Mouse (Mus musculus): ENCODE measurements at regions not wholly inside any gene's neighbourhood (a gene's known extent, or its start where the extent isn't known, plus 50 kb on each side); places are given as distances from the start of the nearest gene placed in this dataset.

DNA sequence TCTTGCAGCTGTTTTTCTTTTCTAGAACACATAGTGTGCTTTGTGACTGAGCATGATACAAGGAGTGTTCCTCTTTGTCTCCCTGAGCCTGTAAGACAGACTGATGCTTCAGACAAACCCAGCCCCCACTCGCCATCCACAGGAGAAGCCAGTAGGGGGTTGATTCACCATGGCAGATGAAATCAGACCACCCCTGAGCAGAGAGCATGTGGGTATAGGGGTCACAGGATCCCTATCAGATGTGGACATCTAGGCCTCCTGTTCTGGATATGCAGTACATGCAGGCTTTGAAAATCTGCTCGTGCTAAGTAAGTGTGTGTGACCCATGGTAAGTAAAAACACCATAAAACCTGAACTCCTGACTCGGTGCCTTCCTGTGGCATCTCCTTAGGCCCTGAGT lies 153.0 kb downstream of the Chic2 start:
- Histone ChIP-seq H3K27me3 (ENCODE audit: control insufficient read depth, insufficient read depth, low read length) (no peaks in the 10 kb centered on the region), H3K36me3 (ENCODE audit: control insufficient read depth, insufficient read depth, low read length) (no peaks in the 10 kb centered on the region), H3K27ac (ENCODE audit: insufficient read depth, low read depth, low read length) (no peak overlapping the region), H3K4me1 (ENCODE audit: control insufficient read depth, insufficient read depth, insufficient read length, low read length) (no peaks in the 10 kb centered on the region), H3K4me3 (ENCODE audit: low read depth, low read length) (no peak overlapping the region)
- TF ChIP-seq CTCF (IDR thresholded peaks at IDR 0.05; ENCODE audit: extremely low read depth, insufficient read length, insufficient replicate concordance, low read depth, low read length) (no peak), POLR2A (IDR thresholded peaks at IDR 0.05; ENCODE audit: low read depth, low read length) (no peak)
- WGBS = 63% methylated on average over 3 of the region's 3 CpGs

DNA sequence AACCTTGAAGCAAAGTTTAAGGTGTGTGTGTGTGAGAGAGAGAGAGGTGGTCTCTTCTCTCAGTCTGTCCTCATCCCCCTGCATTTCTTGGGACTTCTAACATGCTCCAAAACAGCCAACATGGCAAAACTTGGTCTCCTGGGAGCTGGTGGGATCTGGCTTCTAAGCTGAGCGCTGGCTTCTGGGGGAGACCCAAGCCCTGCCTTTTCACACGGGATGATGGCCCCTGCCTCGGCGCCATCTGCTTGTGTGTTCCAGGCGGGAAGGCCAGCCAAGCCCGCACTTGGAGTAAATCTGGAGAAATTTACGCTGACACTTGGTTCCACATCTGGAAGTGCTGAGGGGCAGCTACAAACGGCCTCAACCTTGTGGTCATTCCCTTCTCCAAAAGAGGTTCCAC lies 155.6 kb downstream of the Chic2 start:
- no peaks in the 10 kb centered on the region for H3K4me1 ChIP-seq (ENCODE audit: control insufficient read depth, insufficient read depth, insufficient read length, low read length)
- TF ChIP-seq POLR2A (IDR thresholded peaks at IDR 0.05; ENCODE audit: low read depth, low read length) (no peak), CTCF (IDR thresholded peaks at IDR 0.05; ENCODE audit: extremely low read depth, insufficient read length, insufficient replicate concordance, low read depth, low read length) (no peak)
- 73% methylated on average over 8 of the region's 8 CpGs for WGBS
- H3K36me3 ChIP-seq (ENCODE audit: control insufficient read depth, insufficient read depth, low read length) = no peaks in the 10 kb centered on the region
- H3K27ac ChIP-seq (ENCODE audit: insufficient read depth, low read depth, low read length) = no peak overlapping the region
- no peak overlapping the region for H3K4me3 ChIP-seq (ENCODE audit: low read depth, low read length)
- H3K27me3 ChIP-seq (ENCODE audit: control insufficient read depth, insufficient read depth, low read length) = no peaks in the 10 kb centered on the region

DNA sequence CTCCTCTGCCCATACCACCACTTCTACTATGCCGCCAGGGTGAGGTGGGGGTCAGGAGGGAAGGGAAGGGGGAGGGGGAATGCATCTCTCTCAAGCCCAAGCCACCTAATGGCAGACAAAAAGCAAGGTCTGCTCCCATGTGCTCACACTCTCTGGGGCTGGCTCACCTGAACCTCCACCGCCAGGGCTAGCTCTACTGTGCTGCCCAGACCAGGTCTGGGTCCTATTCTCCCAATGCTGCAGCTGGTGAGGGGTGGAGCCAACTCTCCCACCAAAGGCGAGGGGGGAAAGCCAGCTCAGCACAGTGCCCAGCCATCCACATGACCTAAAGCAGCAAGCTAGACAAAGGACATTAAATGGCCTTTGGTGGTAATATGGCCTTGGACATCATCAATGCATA lies 158.6 kb downstream of the Chic2 start:
- H3K27ac ChIP-seq (ENCODE audit: insufficient read depth, low read depth, low read length) = no peak overlapping the region
- no peak for TF ChIP-seq CTCF (IDR thresholded peaks at IDR 0.05; ENCODE audit: extremely low read depth, insufficient read length, insufficient replicate concordance, low read depth, low read length)
- TF ChIP-seq POLR2A (IDR thresholded peaks at IDR 0.05; ENCODE audit: low read depth, low read length) = no peak
- WGBS = 87% methylated on average over 3 of the region's 3 CpGs
- no peak overlapping the region for H3K4me3 ChIP-seq (ENCODE audit: low read depth, low read length)
- no peaks in the 10 kb centered on the region for H3K27me3 ChIP-seq (ENCODE audit: control insufficient read depth, insufficient read depth, low read length)
- H3K36me3 ChIP-seq (ENCODE audit: control insufficient read depth, insufficient read depth, low read length) = no peaks in the 10 kb centered on the region
- H3K4me1 ChIP-seq (ENCODE audit: control insufficient read depth, insufficient read depth, insufficient read length, low read length) = no peaks in the 10 kb centered on the region

DNA sequence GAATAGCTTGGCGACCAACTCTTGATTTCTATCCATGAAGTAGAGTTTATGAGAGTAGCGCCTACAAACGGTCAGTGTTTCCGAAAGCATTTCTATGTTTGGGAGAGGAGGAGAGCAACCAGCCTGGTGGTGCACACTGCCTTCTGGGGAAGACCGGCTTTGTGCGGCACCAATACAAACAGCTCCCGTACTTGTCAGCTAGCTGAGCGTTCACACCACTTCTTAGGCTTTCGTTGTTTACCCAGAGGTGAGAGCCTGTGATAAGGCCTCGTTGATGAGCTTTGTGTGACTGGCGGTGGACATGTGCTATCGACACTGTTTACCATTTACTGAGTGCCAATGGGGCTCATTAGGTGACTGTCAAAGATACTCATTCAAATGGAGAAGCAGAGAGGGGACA lies 162.0 kb downstream of the Chic2 start:
- TF ChIP-seq CTCF (IDR thresholded peaks at IDR 0.05; ENCODE audit: extremely low read depth, insufficient read length, insufficient replicate concordance, low read depth, low read length) (no peak), POLR2A (IDR thresholded peaks at IDR 0.05; ENCODE audit: low read depth, low read length) (no peak)
- H3K36me3 ChIP-seq (ENCODE audit: control insufficient read depth, insufficient read depth, low read length) = no peaks in the 10 kb centered on the region
- no peak overlapping the region for H3K4me3 ChIP-seq (ENCODE audit: low read depth, low read length)
- H3K27me3 ChIP-seq (ENCODE audit: control insufficient read depth, insufficient read depth, low read length) = no peaks in the 10 kb centered on the region
- no peaks in the 10 kb centered on the region for H3K4me1 ChIP-seq (ENCODE audit: control insufficient read depth, insufficient read depth, insufficient read length, low read length)
- no peak overlapping the region for H3K27ac ChIP-seq (ENCODE audit: insufficient read depth, low read depth, low read length)
- WGBS = 50% methylated on average over 12 of the region's 12 CpGs

DNA sequence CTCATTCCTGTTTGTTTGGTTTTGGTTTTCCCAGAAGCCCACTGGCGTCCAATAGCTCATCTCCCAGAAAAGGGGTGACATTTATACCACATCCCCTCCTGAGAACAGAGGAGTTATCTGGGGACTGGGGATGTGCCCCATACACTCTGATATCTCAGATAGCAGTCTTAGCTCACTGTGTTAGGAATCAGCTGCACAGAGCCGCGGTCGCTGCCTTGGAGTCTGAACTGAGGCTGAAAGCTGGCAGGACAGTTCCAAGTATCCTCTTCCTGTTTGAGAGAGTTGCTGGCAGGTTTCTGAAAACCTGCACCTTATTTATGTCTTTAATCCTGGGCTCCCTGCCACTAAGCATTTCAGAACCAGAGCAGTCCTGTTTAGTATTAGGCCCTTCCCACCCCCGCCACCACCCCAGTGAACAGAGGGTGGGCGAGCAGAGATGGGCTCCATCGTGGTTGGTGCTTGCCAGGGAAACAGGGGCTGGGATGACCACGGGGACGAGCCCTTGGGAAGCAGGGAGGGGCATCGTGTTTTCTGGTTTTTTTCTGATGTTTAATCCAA lies 163.8 kb downstream of the Chic2 start:
- no peaks in the 10 kb centered on the region for H3K4me1 ChIP-seq (ENCODE audit: control insufficient read depth, insufficient read depth, insufficient read length, low read length)
- no peak overlapping the region for H3K4me3 ChIP-seq (ENCODE audit: low read depth, low read length)
- no peak overlapping the region for H3K27ac ChIP-seq (ENCODE audit: insufficient read depth, low read depth, low read length)
- no peaks in the 10 kb centered on the region for H3K36me3 ChIP-seq (ENCODE audit: control insufficient read depth, insufficient read depth, low read length)
- H3K27me3 ChIP-seq (ENCODE audit: control insufficient read depth, insufficient read depth, low read length) = no peaks in the 10 kb centered on the region
- TF ChIP-seq POLR2A (IDR thresholded peaks at IDR 0.05; ENCODE audit: low read depth, low read length) = no peak
- no peak for TF ChIP-seq CTCF (IDR thresholded peaks at IDR 0.05; ENCODE audit: extremely low read depth, insufficient read length, insufficient replicate concordance, low read depth, low read length)
- WGBS = 63% methylated on average over 10 of the region's 10 CpGs

- WGBS = 88% methylated on average over 6 of the region's 6 CpGs
- no peak overlapping the region for H3K27ac ChIP-seq (ENCODE audit: insufficient read depth, low read depth, low read length)
- no peaks in the 10 kb centered on the region for H3K4me1 ChIP-seq (ENCODE audit: control insufficient read depth, insufficient read depth, insufficient read length, low read length)
- H3K27me3 ChIP-seq (ENCODE audit: control insufficient read depth, insufficient read depth, low read length) = no peaks in the 10 kb centered on the region
- no peaks in the 10 kb centered on the region for H3K36me3 ChIP-seq (ENCODE audit: control insufficient read depth, insufficient read depth, low read length)
- H3K4me3 ChIP-seq (ENCODE audit: low read depth, low read length) = no peak overlapping the region
- no peak for TF ChIP-seq POLR2A (IDR thresholded peaks at IDR 0.05; ENCODE audit: low read depth, low read length)
- TF ChIP-seq CTCF (IDR thresholded peaks at IDR 0.05; ENCODE audit: extremely low read depth, insufficient read length, insufficient replicate concordance, low read depth, low read length) = no peak
Measured at GRCm38 (mm10) chr5:74880048-74880437, 164.5 kb downstream of the Chic2 start.

DNA sequence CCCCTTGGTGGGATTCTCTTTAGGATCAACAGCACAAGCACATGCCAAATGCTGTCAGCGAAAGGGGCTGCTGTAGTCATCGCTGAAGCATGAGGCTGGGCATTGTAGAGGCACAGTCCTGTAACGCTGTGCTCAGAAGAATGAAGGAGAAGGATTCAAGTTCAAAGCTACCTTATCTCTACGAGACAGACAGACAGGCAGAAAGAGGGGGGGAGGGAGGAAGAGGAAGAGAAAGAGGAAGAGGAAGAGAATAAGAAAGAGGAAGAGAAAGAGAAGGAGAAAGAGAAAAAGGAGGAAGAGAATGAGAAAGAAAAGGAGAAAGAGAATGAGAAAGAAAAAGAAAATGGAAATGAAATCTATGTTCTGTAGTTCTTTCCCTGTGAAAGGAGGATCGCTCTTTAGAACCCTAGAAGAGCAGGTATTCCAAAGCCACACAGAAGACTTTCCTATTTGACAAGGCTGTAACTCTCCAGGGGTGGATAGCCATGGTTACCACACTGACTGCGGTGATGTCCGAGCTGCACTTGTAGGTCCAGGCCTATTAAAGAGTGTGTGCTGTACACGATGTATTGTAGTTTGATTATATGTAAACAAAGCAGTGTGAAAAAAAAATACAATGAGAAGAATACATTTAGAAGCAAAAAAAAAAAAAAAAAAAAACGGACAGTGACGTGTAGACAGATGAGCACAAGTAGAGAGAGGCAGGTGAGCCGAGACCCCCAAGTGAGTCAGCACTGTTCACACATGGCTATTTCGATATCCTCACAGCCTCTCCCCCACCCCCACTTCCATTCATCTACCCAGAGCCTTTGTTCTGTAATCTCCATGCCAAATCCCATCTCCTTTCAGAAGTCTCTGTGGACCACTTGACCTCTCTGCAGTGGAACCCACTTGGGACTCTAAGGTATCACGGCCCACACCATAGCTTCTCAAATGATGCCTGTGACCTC lies 165.2 kb downstream of the Chic2 start:
- Histone ChIP-seq H3K27me3 (ENCODE audit: control insufficient read depth, insufficient read depth, low read length) (no peaks in the 10 kb centered on the region), H3K36me3 (ENCODE audit: control insufficient read depth, insufficient read depth, low read length) (no peaks in the 10 kb centered on the region), H3K4me3 (ENCODE audit: low read depth, low read length) (no peak overlapping the region), H3K4me1 (ENCODE audit: control insufficient read depth, insufficient read depth, insufficient read length, low read length) (peaks cover 2% of the 10 kb centered on the region; the same call in 1 of the 2 replicates), H3K27ac (ENCODE audit: insufficient read depth, low read depth, low read length) (no peak overlapping the region)
- WGBS = 72% methylated on average over 13 of the region's 13 CpGs
- TF ChIP-seq CTCF (IDR thresholded peaks at IDR 0.05; ENCODE audit: extremely low read depth, insufficient read length, insufficient replicate concordance, low read depth, low read length) (no peak), POLR2A (IDR thresholded peaks at IDR 0.05; ENCODE audit: low read depth, low read length) (no peak)

Measured in small intestine, adult 2 months (tissue).